Mouse (Mus musculus): ENCODE measurements around the gene Vdac1.

DNA sequence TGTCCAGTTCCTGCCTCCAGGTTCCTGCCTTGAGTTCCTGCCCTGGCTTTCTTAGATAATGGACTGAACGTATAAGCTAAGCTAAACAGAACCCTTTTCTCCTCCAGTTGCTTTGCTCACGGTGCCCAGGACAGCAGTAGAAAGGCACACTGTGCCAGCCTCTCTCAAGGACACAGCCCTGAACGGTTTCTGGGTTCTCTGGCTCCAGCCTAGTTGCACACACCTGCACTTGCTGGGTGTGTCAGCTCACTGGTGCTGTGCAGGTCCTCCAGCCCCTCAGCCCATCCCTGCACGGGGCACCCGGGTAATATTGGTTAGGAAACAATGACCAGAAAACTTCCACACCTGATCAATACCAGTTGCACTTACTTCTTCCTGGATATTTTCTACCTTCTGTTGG, 71.5 kb downstream of the Vdac1 start:
- TF ChIP-seq EP300 (IDR thresholded peaks at IDR 0.05; ENCODE audit: low read depth) (no peak), CTCF (IDR thresholded peaks at IDR 0.05; ENCODE audit: low read depth) (no peak)
